Mouse (Mus musculus): ENCODE data around the gene Lypd3.
"Not testable (repeated sequence)": the region's sequence is repeated elsewhere in the genome, so short reads cannot be mapped to it uniquely, and the experiment has no call there.

Lypd3 gene

DNA sequence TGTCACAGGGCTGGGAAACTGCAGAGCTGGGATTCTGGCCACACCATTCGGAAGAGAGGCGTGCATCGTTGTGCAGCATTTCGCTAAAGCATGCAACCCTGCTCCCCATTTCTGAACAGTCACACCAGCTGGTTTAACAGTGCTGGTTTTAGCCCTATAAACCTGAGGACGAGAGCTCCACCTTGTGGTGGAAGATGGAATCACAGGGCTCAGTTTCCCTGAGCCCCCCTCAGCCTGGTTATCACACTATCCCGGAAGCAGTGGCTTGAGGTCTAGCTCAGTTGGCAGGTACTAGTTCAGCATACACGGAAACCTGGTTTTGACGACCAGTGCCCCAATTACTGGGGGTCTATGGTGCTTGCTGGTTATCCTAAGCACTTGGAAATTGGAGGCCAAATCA, 26.2 kb downstream of the Lypd3 start:
- peak; percentile 28 for DNase-seq (ENCODE audit: low spot score)

DNA sequence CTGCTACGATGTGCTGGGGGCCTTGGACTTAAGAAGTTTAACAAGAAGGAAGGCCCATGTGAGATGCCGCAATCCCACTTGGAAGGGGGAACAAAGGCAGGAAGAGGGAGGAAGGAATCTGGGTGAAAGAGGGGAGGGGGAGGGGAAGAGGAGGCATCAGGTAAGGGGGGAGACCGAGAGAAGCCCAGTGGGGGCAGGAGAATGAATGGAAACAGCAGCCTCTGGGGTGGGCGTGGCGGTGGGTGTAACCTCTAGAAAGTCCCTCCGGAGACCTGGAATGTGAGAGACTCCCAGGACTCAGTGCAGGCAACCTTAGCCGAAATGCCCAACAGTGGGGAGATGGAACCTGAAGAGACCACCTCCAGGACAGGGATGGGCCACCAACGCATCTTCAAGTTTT, 28.0 kb downstream of the Lypd3 start:
- DNase-seq (ENCODE audit: low spot score) = no peak

DNA sequence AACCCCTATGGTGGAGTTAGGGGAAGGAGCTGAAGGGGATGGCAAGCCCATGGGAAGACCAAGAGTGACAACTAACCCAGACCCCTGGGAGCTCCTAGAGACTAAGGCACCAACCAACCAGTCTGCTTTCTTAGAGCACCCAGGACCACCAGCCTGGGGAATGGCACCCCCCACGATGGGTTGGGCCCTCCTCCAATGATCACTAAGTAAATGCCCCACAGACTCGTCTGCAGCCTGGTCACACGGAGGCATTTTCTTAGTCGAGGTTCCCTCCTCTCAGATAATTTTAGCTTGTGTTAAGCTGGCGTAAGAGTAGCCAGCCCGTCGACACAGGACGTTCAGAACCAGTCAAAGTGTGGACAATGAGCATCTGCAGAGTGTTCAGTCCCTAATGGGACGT, 28.6 kb downstream of the Lypd3 start:
- DNase-seq (ENCODE audit: low spot score) = no peak

DNA sequence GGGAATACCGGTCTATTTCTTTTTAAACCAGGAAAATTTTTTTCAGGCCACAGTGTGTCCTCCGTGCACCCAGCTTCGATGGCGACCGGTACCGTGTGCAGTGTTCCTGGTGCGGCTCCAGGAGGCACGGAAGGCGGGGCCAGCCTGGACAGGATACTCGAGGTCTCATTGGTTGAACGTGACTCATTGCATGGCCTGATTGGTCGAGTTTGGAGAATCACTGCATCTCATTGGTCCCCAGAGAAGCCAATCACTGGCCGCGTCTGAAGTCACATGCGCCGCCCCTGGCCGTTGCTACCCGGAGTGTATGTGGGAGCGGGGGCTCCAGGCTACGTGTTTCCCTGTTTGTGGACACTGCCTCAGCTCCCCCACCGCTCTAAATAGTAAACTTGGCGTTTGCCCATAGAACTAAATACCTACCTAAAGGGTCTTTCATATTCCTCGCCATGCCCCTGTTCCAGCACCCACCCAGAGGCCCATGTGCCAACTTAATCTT, 35.6 kb downstream of the Lypd3 start:
- DNase-seq (ENCODE audit: low spot score) = no peak

- DNase-seq (ENCODE audit: low spot score) = no peak
These were observed 40.2 kb downstream of the Lypd3 start, which contains the start of gene Tex101 for GRCm38 (mm10) chr7:24676575-24676974. Gene Tex101, minus strand, starts transcription at chr7:24676675.

GRCm38 (mm10) chr7:24684121-24684520, 47.8 kb downstream of the Lypd3 start:
- DNase-seq (ENCODE audit: low spot score) = not testable (repeated sequence)

DNA sequence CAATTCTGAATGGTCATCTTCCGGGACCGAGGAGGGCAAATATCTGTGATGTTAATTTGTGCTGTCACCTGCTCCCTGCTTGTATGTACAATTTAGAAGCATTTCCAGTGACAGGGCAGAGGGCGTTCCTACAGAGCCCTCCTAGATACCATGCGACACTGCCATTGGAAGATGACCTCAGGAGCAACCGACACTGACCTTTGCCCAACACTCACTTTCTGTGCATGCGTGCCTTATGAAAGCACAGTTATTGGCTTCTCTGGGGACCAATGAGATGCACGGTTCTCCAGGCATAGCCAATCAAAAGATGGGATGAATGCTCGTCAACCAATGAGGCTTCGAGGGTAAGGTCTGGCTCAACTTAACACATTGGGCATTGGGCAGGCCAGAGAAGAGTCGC, 51.2 kb downstream of the Lypd3 start:
- DNase-seq (ENCODE audit: low spot score) = not testable (repeated sequence)

All from left cerebral cortex, adult 11 months (tissue).